Mouse (Mus musculus): ENCODE results near the gene Sec14l1.

- TF ChIP-seq CTCF (IDR thresholded peaks at IDR 0.05 in 2 of 3, conservative IDR thresholded peaks at IDR 0.05 in 1 of 3; ENCODE audit: control insufficient read depth in 1 of 3, insufficient read depth in 1 of 3, low read depth in 2 of 3, low read length in 3 of 3, poor library complexity in 1 of 3, severe bottlenecking in 1 of 3) (no peak), POLR2A (IDR thresholded peaks at IDR 0.05; ENCODE audit: control insufficient read depth in 1 of 2, insufficient read depth in 1 of 2, low read depth in 1 of 2, low read length in 2 of 2, poor library complexity in 1 of 2) (no peak; a peak in 1 of 4 replicates), JUND (IDR thresholded peaks at IDR 0.05; ENCODE audit: low read depth, low read length) (no peak), TCF12 (IDR thresholded peaks at IDR 0.05; ENCODE audit: low read depth, low read length) (no peak), NRF1 (IDR thresholded peaks at IDR 0.05; ENCODE audit: insufficient read depth, low read depth, low read length, poor library complexity, severe bottlenecking) (no peak), CHD2 (IDR thresholded peaks at IDR 0.05; ENCODE audit: low read length) (no peak), E2F4 (IDR thresholded peaks at IDR 0.05; ENCODE audit: borderline replicate concordance, low read depth, low read length) (no peak), EP300 (IDR thresholded peaks at IDR 0.05; ENCODE audit: low read depth in 1 of 2, low read length in 2 of 2) (no peak), ZC3H11A (IDR thresholded peaks at IDR 0.05; ENCODE audit: low read depth, low read length) (no peak), ELF1 (IDR thresholded peaks at IDR 0.05; ENCODE audit: low read depth, low read length) (no peak), MAZ (IDR thresholded peaks at IDR 0.05; ENCODE audit: low read depth, low read length) (no peak), HCFC1 (IDR thresholded peaks at IDR 0.05; ENCODE audit: low read depth, low read length) (no peak), POLR2AphosphoS2 (IDR thresholded peaks at IDR 0.05; ENCODE audit: low read length) (no peak; the same call in 1 of the 2 replicates), USF1 (IDR thresholded peaks at IDR 0.05; ENCODE audit: low read depth, low read length) (no peak)
These were observed 34.8 kb upstream of the Sec14l1 start for GRCm38 (mm10) chr11:117080209-117080608.

Data from MEL (cell line).